29 mouse cellular contexts compared by ENCODE assay signal in genomic region chr5:146813421-146813820, GRCm38 (mm10). TPM values are rescaled to one million over a fixed set of nuclear protein-coding genes. Genes with fewer than 3 reads are reported as not detected.
DNase-seq lines count a peak whose midpoint lies in the region; ATAC-seq and TF ChIP-seq lines count a peak whose summit lies in the region.
"Had no signal": no experiment of that assay in that cellular context is flagged by ENCODE, and none has a peak within 500 bp of the region (broad histone marks: within the 10 kb centered on the region; RNA-seq: fewer than 3 reads in every experiment).

No protein-coding gene starts in this region.

- no peak overlapping the region for H3K9ac ChIP-seq in kidney, postnatal 0 days (ENCODE audit: low read depth, low read length)
- no peak overlapping the region for H3K9ac ChIP-seq in midbrain, postnatal 0 days (replicated peaks; ENCODE audit: low read length, poor library complexity, severe bottlenecking)
- H3K9ac ChIP-seq in midbrain, embryonic 14.5 days (replicated peaks; ENCODE audit: low read length) = no peak overlapping the region
- H3K9ac ChIP-seq: heart, embryonic 15.5 days; liver, embryonic 15.5 days; lung, embryonic 15.5 days; midbrain, embryonic 13.5 days; neural tube, embryonic 15.5 days; stomach, embryonic 15.5 days had no signal

- WGBS in kidney, postnatal 0 days = 86% methylated on average over 4 of the region's 4 CpGs
- WGBS in midbrain, postnatal 0 days = 95% methylated on average over 4 of the region's 4 CpGs
- 90% methylated on average over 4 of the region's 4 CpGs for WGBS in midbrain, embryonic 14.5 days

- no peak for ATAC-seq in kidney, postnatal 0 days (replicated peaks; ENCODE audit: low FRiP score, low read depth)
- no peak for ATAC-seq in midbrain, postnatal 0 days (ENCODE audit: low FRiP score)
- no peak for ATAC-seq in midbrain, embryonic 14.5 days (ENCODE audit: low FRiP score, low TSS enrichment)
- no peak for ATAC-seq in megakaryocyte-erythroid progenitor cell, adult 5-6 weeks (replicated peaks; ENCODE audit: low FRiP score, low TSS enrichment, poor library complexity, severe bottlenecking)
- ATAC-seq: CD4-positive, CD25-positive, alpha-beta regulatory T cell, adult 4 months; forebrain, embryonic 14.5 days; hindbrain, embryonic 16.5 days; intestine, embryonic 16.5 days; midbrain, embryonic 13.5 days had no signal

- H3K27me3 ChIP-seq in kidney, postnatal 0 days (ENCODE audit: insufficient read depth, low read length) = no peaks in the 10 kb centered on the region
- H3K27me3 ChIP-seq in midbrain, postnatal 0 days (ENCODE audit: insufficient read depth, low read length) = no peaks in the 10 kb centered on the region
- no peaks in the 10 kb centered on the region for H3K27me3 ChIP-seq in midbrain, embryonic 14.5 days (ENCODE audit: control insufficient read depth, insufficient read depth, low read length)
- H3K27me3 ChIP-seq: heart, embryonic 15.5 days; liver, embryonic 15.5 days; lung, embryonic 15.5 days; midbrain, embryonic 13.5 days; neural tube, embryonic 15.5 days; stomach, embryonic 15.5 days had no signal

- H3K9me3 ChIP-seq in kidney, postnatal 0 days (replicated peaks; ENCODE audit: low read length) = no peaks in the 10 kb centered on the region
- no peaks in the 10 kb centered on the region for H3K9me3 ChIP-seq in midbrain, postnatal 0 days (ENCODE audit: low read length)
- no peaks in the 10 kb centered on the region for H3K9me3 ChIP-seq in midbrain, embryonic 14.5 days (ENCODE audit: control insufficient read depth, low read length)
- H3K9me3 ChIP-seq: heart, embryonic 10.5 days; heart, embryonic 15.5 days; liver, embryonic 15.5 days; lung, embryonic 15.5 days; neural tube, embryonic 15.5 days; stomach, embryonic 15.5 days had no signal

- TF ChIP-seq CTCF in kidney, postnatal 0 days (IDR thresholded peaks at IDR 0.05; ENCODE audit: low read depth) = peak; percentile 34; the same call in 1 of the 2 replicates
- peak; percentile 24; the same call in 1 of the 2 replicates for TF ChIP-seq CTCF in midbrain, postnatal 0 days (IDR thresholded peaks at IDR 0.05)

- no peaks in the 10 kb centered on the region for H3K36me3 ChIP-seq in kidney, postnatal 0 days (ENCODE audit: insufficient read depth, low read length)
- H3K36me3 ChIP-seq in midbrain, postnatal 0 days (ENCODE audit: insufficient read depth, low read length) = no peaks in the 10 kb centered on the region
- no peaks in the 10 kb centered on the region for H3K36me3 ChIP-seq in midbrain, embryonic 14.5 days (ENCODE audit: control insufficient read depth, insufficient read depth, low read length)
- H3K36me3 ChIP-seq: G1E; heart, embryonic 10.5 days; heart, embryonic 15.5 days; liver, embryonic 15.5 days; lung, embryonic 15.5 days; midbrain, embryonic 13.5 days; neural tube, embryonic 15.5 days; stomach, embryonic 15.5 days had no signal

- no peak overlapping the region for H3K27ac ChIP-seq in kidney, postnatal 0 days
- H3K27ac ChIP-seq in midbrain, postnatal 0 days (ENCODE audit: low read depth, low read length) = no peak overlapping the region
- no peak overlapping the region for H3K27ac ChIP-seq in midbrain, embryonic 14.5 days (replicated peaks; ENCODE audit: low read depth, low read length)
- H3K27ac ChIP-seq: heart, embryonic 10.5 days; heart, embryonic 15.5 days; liver, embryonic 15.5 days; lung, embryonic 15.5 days; midbrain, embryonic 13.5 days; neural tube, embryonic 15.5 days; stomach, embryonic 15.5 days had no signal

- no peak for DNase-seq in kidney, postnatal 0 days (ENCODE audit: low spot score)
- no peak for DNase-seq in kidney, postnatal 25 days
- DNase-seq in midbrain, postnatal 0 days (ENCODE audit: low spot score) = no peak
- no peak for DNase-seq in midbrain, embryonic 14.5 days
- peak; percentile 87 for DNase-seq in R1 (ENCODE audit: low read depth, low spot score)
- no peak for DNase-seq in frontal cortex, adult 2 months (ENCODE audit: extremely low spot score in 1 of 2, low spot score in 1 of 2)
- DNase-seq: adrenal gland, adult 8-10 months; cerebellum, adult 8-10 months; cerebellum, postnatal 25 days; kidney, adult 9 months; kidney, postnatal 14 days; left cerebral cortex, postnatal 4 days; lung, postnatal 4 days; right cerebral cortex, postnatal 25 days; thymus, postnatal 14 days had no signal

- H3K4me1 ChIP-seq in kidney, postnatal 0 days (replicated peaks; ENCODE audit: insufficient read depth, low read length) = no peaks in the 10 kb centered on the region
- H3K4me1 ChIP-seq in midbrain, postnatal 0 days (ENCODE audit: insufficient read depth, low read length) = no peaks in the 10 kb centered on the region
- no peaks in the 10 kb centered on the region for H3K4me1 ChIP-seq in midbrain, embryonic 14.5 days (ENCODE audit: control insufficient read depth, insufficient read depth, low read length)
- H3K4me1 ChIP-seq: heart, embryonic 10.5 days; heart, embryonic 15.5 days; liver, embryonic 15.5 days; lung, embryonic 15.5 days; midbrain, embryonic 13.5 days; neural tube, embryonic 15.5 days; stomach, embryonic 15.5 days had no signal

- H3K4me3 ChIP-seq in kidney, postnatal 0 days (replicated peaks; ENCODE audit: low read depth, low read length) = no peak overlapping the region
- no peak overlapping the region for H3K4me3 ChIP-seq in midbrain, postnatal 0 days (ENCODE audit: low read depth, low read length)
- no peak overlapping the region for H3K4me3 ChIP-seq in midbrain, embryonic 14.5 days (replicated peaks; ENCODE audit: low read depth, low read length)
- H3K4me3 ChIP-seq: heart, embryonic 10.5 days; heart, embryonic 15.5 days; liver, embryonic 15.5 days; lung, embryonic 15.5 days; megakaryocyte, embryonic 14.5 days; midbrain, embryonic 13.5 days; neural tube, embryonic 15.5 days; stomach, embryonic 15.5 days had no signal

- no peak overlapping the region for H3K4me2 ChIP-seq in kidney, postnatal 0 days (ENCODE audit: low read length)
- no peak overlapping the region for H3K4me2 ChIP-seq in midbrain, postnatal 0 days (ENCODE audit: low read depth, low read length, poor library complexity, severe bottlenecking)
- H3K4me2 ChIP-seq in midbrain, embryonic 14.5 days (ENCODE audit: low read length) = no peak overlapping the region
- H3K4me2 ChIP-seq: heart, embryonic 15.5 days; liver, embryonic 15.5 days; lung, embryonic 15.5 days; midbrain, embryonic 13.5 days; neural tube, embryonic 15.5 days; stomach, embryonic 15.5 days had no signal

RNA-seq across cellular contexts. Expression of gene Usp12, which starts 18.6 kb away (rescaled TPM):
- 18.7 and 20.0 TPM in 2 replicates for polyA plus RNA-seq in kidney, postnatal 0 days (2015; fragmentation: Nextera tagmentation; extraction: Ambion mirVana)
- 24.1 and 26.7 TPM in 2 replicates for total RNA-seq in midbrain, postnatal 0 days (2014; rRNA removed)
- 13.7 and 14.1 TPM in 2 replicates for polyA plus RNA-seq in midbrain, postnatal 0 days (2015; fragmentation: Nextera tagmentation; extraction: Ambion mirVana)
- 11.2 and 13.1 TPM in 2 replicates for polyA plus RNA-seq in midbrain, embryonic 14.5 days (2014; fragmentation: Nextera tagmentation; extraction: Ambion mirVana)
- 33.9 and 35.9 TPM in 2 replicates for polyA plus RNA-seq in frontal cortex, adult 2 months (2012; rRNA removed)
- 5.8 and 7.2 TPM in 2 replicates for total RNA-seq in megakaryocyte-erythroid progenitor cell, adult 5-6 weeks (2014; fragmentation: Nextera tagmentation)
- total RNA-seq in megakaryocyte-erythroid progenitor cell, adult 5-6 weeks (2017) = 13.9 and 14.1 TPM in 2 replicates

RNA-seq across cellular contexts. Expression of gene Rpl21, which starts 19.3 kb away (rescaled TPM):
- 604 and 688 TPM in 2 replicates for polyA plus RNA-seq in kidney, postnatal 0 days (2015; fragmentation: Nextera tagmentation; extraction: Ambion mirVana)
- 217 and 224 TPM in 2 replicates for total RNA-seq in midbrain, postnatal 0 days (2014; rRNA removed)
- polyA plus RNA-seq in midbrain, postnatal 0 days (2015; fragmentation: Nextera tagmentation; extraction: Ambion mirVana) = 328 and 334 TPM in 2 replicates
- 410 and 413 TPM in 2 replicates for polyA plus RNA-seq in midbrain, embryonic 14.5 days (2014; fragmentation: Nextera tagmentation; extraction: Ambion mirVana)
- polyA plus RNA-seq in frontal cortex, adult 2 months (2012; rRNA removed) = 452 and 463 TPM in 2 replicates
- 2,306 and 2,977 TPM in 2 replicates for total RNA-seq in megakaryocyte-erythroid progenitor cell, adult 5-6 weeks (2014; fragmentation: Nextera tagmentation)
- 2,430 and 3,681 TPM in 2 replicates for total RNA-seq in megakaryocyte-erythroid progenitor cell, adult 5-6 weeks (2017)

RNA-seq across cellular contexts. Expression of gene Rasl11a, which starts 31.4 kb away (rescaled TPM):
- 112 and 115 TPM in 2 replicates for polyA plus RNA-seq in kidney, postnatal 0 days (2015; fragmentation: Nextera tagmentation; extraction: Ambion mirVana)
- 14.6 and 18.3 TPM in 2 replicates for total RNA-seq in midbrain, postnatal 0 days (2014; rRNA removed)
- 17.8 and 18.8 TPM in 2 replicates for polyA plus RNA-seq in midbrain, postnatal 0 days (2015; fragmentation: Nextera tagmentation; extraction: Ambion mirVana)
- 6.9 and 8.2 TPM in 2 replicates for polyA plus RNA-seq in midbrain, embryonic 14.5 days (2014; fragmentation: Nextera tagmentation; extraction: Ambion mirVana)
- polyA plus RNA-seq in frontal cortex, adult 2 months (2012; rRNA removed) = 6.2 and 6.9 TPM in 2 replicates
- not detected in 2 replicates for total RNA-seq in megakaryocyte-erythroid progenitor cell, adult 5-6 weeks (2014; fragmentation: Nextera tagmentation)
- 3.7 TPM in 1 of 2 replicates, not detected in the other for total RNA-seq in megakaryocyte-erythroid progenitor cell, adult 5-6 weeks (2017)
